Mouse (Mus musculus) lung, postnatal 0 days (tissue): ENCODE data around the gene Fam240b. TPM values are rescaled to one million over a fixed set of nuclear protein-coding genes. Genes with fewer than 3 reads are reported as not detected.

Source experiments
- ATAC-seq: fragments of 200-750 bp; cut with Nextera tagmentation; 2 replicates; pipeline ENCODE4 v1.8.0; 2017; ENCODE audit warnings: moderate library complexity
- DNase-seq: peaks from one replicate; pipeline ENCODE4 v3.0.0-alpha.2; 2016; ENCODE audit warnings: low spot score
- H3K27ac ChIP-seq: fragments of 300-500 bp; sonication (generic); 2 replicates; pipeline ENCODE4 v1.5.1; 2014; ENCODE audit warnings: antibody characterized with exemption, mild to moderate bottlenecking, low read length, mixed read lengths
- H3K27me3 ChIP-seq: fragments of 300-500 bp; sonication (generic); replicated peaks from 2 replicates; pipeline ENCODE4 v1.6.1; 2014; ENCODE audit warnings: low read length, mixed read lengths; ENCODE audit not compliant: insufficient read depth
- H3K36me3 ChIP-seq: fragments of 300-500 bp; sonication (generic); 2 replicates; pipeline ENCODE4 v1.6.1; 2014; ENCODE audit warnings: low read length, mixed read lengths; ENCODE audit not compliant: insufficient read depth
- H3K4me1 ChIP-seq: fragments of 300-500 bp; sonication (generic); 2 replicates; pipeline ENCODE4 v1.6.1; 2014; ENCODE audit warnings: antibody characterized with exemption, low read depth, low read length, mixed read lengths; ENCODE audit not compliant: insufficient read depth
- H3K4me2 ChIP-seq: fragments of 300-500 bp; sonication (generic); replicated peaks from 2 replicates; pipeline ENCODE4 v1.6.1; 2014; ENCODE audit warnings: low read depth, mild to moderate bottlenecking, low read length, moderate library complexity, mixed read lengths
- H3K4me3 ChIP-seq: fragments of 300-500 bp; sonication (generic); 2 replicates; pipeline ENCODE4 v1.5.1; 2014; ENCODE audit warnings: low read depth, low read length
- H3K9ac ChIP-seq: fragments of 300-500 bp; sonication (generic); replicated peaks from 2 replicates; pipeline ENCODE4 v1.6.1; 2014; ENCODE audit warnings: low read depth, mild to moderate bottlenecking
- H3K9me3 ChIP-seq: fragments of 300-500 bp; sonication (generic); 2 replicates; pipeline ENCODE4 v1.6.1; 2016; ENCODE audit warnings: low read length, mixed read lengths
- CTCF ChIP-seq: IDR thresholded peaks from 2 replicates; pipeline ENCODE4 v1.5.1; 2016; ENCODE audit warnings: antibody characterized with exemption, mild to moderate bottlenecking
- EP300 ChIP-seq: IDR thresholded peaks from 2 replicates; pipeline ENCODE4 v1.6.1; 2016; ENCODE audit warnings: antibody characterized with exemption, mild to moderate bottlenecking, control low read depth
- WGBS: fragments of 180-500 bp; shearing (Covaris S2); extraction: QIAGEN DNeasy Blood & Tissue Kit; methylation state at CpG from one replicate; pipeline ENCODE4 v1.1.7; 2014; 5-methylcytosine and 5-hydroxymethylcytosine counted together
- polyA plus RNA-seq: library from polyadenylated mRNA; unstranded; fragments of >200 nt; fragmentation: Nextera tagmentation; extraction: Ambion mirVana; gene quantifications from 2 replicates; pipeline ENCODE4 v1.2.1, GENCODE M21; 2015

Gene Fam240b
- polyA plus RNA-seq = not detected in 2 replicates

DNA sequence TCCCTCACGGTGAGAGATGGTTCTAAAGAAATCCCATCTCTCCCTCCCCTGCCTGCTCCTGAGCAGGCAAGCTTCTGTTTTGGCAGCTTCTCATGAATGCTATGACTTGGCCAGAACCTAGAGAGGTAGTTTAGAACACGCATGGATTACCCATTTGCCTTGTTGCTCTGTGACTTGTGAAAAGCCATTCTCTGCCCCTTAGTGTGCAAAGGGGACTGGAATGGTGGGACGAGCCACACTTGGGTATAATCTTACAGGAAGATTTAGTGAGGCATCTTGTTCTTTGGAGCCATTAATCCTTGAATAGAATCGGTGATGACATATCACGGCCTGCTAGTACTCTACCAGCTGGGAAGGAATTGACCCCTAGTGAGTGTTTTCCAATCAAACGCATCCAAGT lies at the start of gene Fam240b:
Fam240b (minus strand) TSS at position 101 of the 400 bp plus-strand sequence.
- H3K4me1 ChIP-seq = no peaks in the 10 kb centered on the region
- no peak for DNase-seq
- no peak within 1 kb of the TSS for H3K9ac ChIP-seq
- WGBS = 88% methylated on average over 6 of the region's 6 CpGs
- no peaks in the 10 kb centered on the region for H3K9me3 ChIP-seq
- no peak within 1 kb of the TSS for H3K27ac ChIP-seq
- no peaks in the 10 kb centered on the region for H3K27me3 ChIP-seq
- no peak within 1 kb of the TSS for H3K4me2 ChIP-seq
- TF ChIP-seq CTCF (no peak), EP300 (no peak)
- no peak within 1 kb of the TSS for H3K4me3 ChIP-seq
- no peak for ATAC-seq
- H3K36me3 ChIP-seq = no peaks in the 10 kb centered on the region

DNA sequence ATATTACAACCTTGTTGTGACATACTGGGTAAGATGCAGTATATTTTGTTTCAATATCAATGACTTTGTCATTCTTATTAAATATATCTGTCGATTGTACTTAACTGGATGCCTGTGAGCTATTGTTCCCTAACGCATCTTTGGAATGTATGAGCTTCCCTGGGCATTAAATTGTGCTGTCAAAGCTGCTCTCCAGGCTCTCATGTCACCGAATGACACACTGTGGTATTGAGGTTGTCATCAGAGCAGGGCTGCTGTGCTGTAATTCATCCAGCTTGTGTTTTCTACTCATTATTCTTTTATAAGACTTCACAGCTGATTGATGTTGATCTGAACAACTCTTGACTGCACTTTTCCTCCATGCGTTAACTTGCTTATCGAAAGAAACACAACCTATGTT lies 32.5 kb upstream of the Fam240b start:
- TF ChIP-seq EP300 (no peak), CTCF (no peak)
- H3K4me2 ChIP-seq = no peak overlapping the region
- no peak overlapping the region for H3K27ac ChIP-seq
- WGBS = 77% methylated on average over 5 of the region's 5 CpGs
- no peak overlapping the region for H3K9ac ChIP-seq
- H3K9me3 ChIP-seq = no peaks in the 10 kb centered on the region
- ATAC-seq (no peak), DNase-seq (no peak)
- H3K4me1 ChIP-seq = no peaks in the 10 kb centered on the region
- no peaks in the 10 kb centered on the region for H3K27me3 ChIP-seq
- no peak overlapping the region for H3K4me3 ChIP-seq
- H3K36me3 ChIP-seq = no peaks in the 10 kb centered on the region

DNA sequence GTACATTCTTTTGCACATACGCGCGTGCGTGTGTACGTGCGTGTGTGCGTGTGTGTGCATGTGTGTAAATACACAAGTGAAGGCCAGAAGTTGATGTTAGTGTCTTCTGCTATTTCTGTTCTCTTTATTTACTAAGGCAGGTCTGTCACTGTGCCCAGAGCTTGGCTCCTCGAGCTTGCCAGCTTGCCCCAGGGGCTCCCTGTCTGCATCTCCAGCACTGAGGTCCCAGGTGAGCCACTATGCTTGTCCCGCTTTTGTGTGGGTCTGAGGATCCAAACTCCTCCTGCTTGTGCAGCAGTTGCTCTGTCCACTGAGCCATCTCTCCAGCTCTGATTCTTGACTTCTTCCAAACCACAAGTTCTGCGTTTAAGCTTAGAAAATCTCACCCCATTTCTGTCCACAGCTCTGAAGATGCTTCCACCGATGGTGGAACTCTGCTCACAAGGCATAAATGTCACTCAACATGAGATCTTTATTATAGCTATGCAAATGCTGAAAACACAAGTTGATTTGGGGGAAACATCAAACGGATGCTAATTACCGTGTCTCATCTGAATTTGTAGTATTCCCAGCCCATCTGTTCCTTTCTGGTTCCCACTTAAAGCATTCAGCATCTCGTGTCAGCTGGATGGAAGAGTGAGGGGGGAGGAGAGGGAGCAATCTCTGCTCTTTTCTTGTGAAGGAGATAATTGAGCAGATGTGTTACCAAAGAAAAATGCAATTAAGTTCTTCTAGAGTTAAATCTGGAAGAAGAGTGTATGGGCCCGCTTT lies 29.1 kb upstream of the Fam240b start:
- no peak overlapping the region for H3K4me3 ChIP-seq
- no peak overlapping the region for H3K9ac ChIP-seq
- H3K4me2 ChIP-seq = no peak overlapping the region
- DNase-seq (no peak), ATAC-seq (no peak)
- no peak for TF ChIP-seq CTCF
- no peak for TF ChIP-seq EP300
- H3K36me3 ChIP-seq = no peaks in the 10 kb centered on the region
- H3K27ac ChIP-seq = no peak overlapping the region
- H3K27me3 ChIP-seq = no peaks in the 10 kb centered on the region
- WGBS = 76% methylated on average over 15 of the region's 15 CpGs
- no peaks in the 10 kb centered on the region for H3K4me1 ChIP-seq
- no peaks in the 10 kb centered on the region for H3K9me3 ChIP-seq

DNA sequence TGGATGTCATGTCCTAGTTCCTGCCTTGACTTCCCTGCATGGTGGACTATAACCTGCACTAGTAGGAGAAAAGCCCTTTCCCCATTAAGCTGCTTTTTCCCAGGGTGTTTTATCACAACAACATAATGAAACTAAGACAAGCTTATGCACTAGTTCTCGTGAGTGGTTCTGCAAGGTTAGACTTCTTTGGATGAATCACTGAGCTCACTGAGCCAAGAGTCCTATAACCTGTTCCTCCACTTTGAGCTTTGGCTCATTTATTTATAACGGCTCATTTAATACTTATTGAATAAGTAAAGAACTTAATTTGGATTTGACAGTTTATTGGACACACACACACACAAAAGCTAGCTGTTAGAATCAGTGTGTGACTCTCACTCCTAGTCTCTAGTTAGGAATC lies 16.7 kb upstream of the Fam240b start:
- WGBS = 63% methylated on average over 2 of the region's 2 CpGs
- H3K9me3 ChIP-seq = no peaks in the 10 kb centered on the region; the same call in 1 of the 2 replicates
- no peaks in the 10 kb centered on the region for H3K27me3 ChIP-seq
- no peak overlapping the region for H3K27ac ChIP-seq
- TF ChIP-seq EP300 (no peak), CTCF (no peak)
- H3K4me3 ChIP-seq = no peak overlapping the region
- H3K4me1 ChIP-seq = no peaks in the 10 kb centered on the region
- peak; percentile 14 for DNase-seq
- no peak overlapping the region for H3K4me2 ChIP-seq
- no peak for ATAC-seq
- H3K9ac ChIP-seq = no peak overlapping the region
- H3K36me3 ChIP-seq = no peaks in the 10 kb centered on the region

DNA sequence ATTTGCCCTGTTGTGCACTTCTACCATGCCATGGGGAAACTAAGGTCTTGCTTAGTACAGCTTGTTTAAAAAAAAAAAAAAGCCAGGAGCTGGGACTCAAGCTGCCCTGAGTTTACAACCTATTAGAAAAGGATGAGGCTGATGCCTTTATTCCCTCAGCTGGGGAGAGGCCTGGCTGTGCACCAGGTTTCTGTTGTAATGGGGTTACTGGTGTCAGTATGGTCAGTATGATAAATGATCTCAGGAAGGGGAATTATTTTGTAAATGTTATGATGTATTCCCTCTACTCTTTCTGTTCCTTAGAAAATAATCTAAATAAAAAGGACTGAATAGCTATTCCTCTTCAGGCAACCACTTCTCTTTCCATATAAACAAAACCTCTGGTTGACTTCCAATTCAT lies 14.0 kb upstream of the Fam240b start:
- no peak overlapping the region for H3K4me2 ChIP-seq
- H3K4me3 ChIP-seq = no peak overlapping the region
- H3K27ac ChIP-seq = no peak overlapping the region
- no peaks in the 10 kb centered on the region for H3K4me1 ChIP-seq
- no peak for TF ChIP-seq EP300
- no peak for TF ChIP-seq CTCF
- no peak for DNase-seq
- no peak overlapping the region for H3K9ac ChIP-seq
- no peaks in the 10 kb centered on the region; the same call in 1 of the 2 replicates for H3K9me3 ChIP-seq
- no peaks in the 10 kb centered on the region for H3K36me3 ChIP-seq
- ATAC-seq = no peak
- H3K27me3 ChIP-seq = no peaks in the 10 kb centered on the region

DNA sequence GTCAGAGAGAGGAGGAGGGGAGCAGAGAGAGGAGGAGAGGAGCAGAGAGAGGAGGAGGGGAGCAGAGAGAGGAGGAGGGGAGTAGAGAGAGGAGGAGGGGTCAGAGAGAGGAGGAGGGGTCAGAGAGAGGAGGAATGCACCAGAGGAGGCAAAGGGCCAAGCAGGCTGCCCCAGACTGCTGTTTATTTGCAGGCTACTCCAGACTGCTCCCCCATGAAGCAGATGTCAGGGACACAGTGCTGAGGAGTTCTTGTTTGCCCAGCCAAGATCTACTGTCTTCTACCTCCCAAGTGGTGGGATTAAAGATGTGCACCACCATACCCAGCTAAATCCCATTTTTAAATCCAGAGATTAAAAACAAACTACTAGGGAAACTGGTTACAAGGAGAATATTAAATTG lies 9.8 kb upstream of the Fam240b start:
- H3K4me1 ChIP-seq = no peaks in the 10 kb centered on the region
- H3K4me2 ChIP-seq = no peak overlapping the region
- H3K27ac ChIP-seq = no peak overlapping the region
- no peak for TF ChIP-seq EP300
- no peak for TF ChIP-seq CTCF
- no peaks in the 10 kb centered on the region; the same call in 1 of the 2 replicates for H3K9me3 ChIP-seq
- no peak for DNase-seq
- no peak overlapping the region for H3K4me3 ChIP-seq
- H3K9ac ChIP-seq = no peak overlapping the region
- H3K27me3 ChIP-seq = no peaks in the 10 kb centered on the region
- H3K36me3 ChIP-seq = no peaks in the 10 kb centered on the region
- no peak for ATAC-seq
